Mouse (Mus musculus) lung, adult 2 months (tissue): Measurements from ENCODE around the gene Umad1.

Experiments
- CTCF ChIP-seq: fragments of 200-500 bp; IDR thresholded peaks from 2 replicates; pipeline ENCODE4 v1.5.1; 2011; ENCODE audit warnings: mild to moderate bottlenecking, low read length, control low read depth; ENCODE audit not compliant: insufficient read depth
- POLR2A ChIP-seq: fragments of 200-500 bp; IDR thresholded peaks from 2 replicates; pipeline ENCODE4 v1.6.1; 2011; ENCODE audit warnings: low read depth, mild to moderate bottlenecking, control low read depth, low read length, borderline replicate concordance; ENCODE audit errors: extremely low read depth

DNA sequence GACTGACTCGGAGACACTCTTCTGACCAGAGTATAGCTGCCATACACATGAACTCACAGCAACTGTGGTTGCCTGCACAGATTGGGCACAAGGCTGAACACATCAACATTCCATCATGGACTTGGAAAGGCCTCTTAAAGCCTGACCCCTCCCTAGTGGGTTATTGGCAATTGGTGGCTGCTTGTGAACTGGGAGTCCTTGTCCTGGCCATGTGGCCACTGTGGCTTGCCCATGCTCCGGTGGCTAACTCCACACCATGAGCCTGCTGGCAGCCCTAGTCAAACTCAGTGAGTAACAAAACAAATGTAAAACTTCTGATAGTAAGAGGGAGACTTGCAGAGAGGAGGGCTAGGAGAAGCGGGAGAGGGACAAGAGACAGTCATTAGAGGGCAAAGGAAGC, 213.0 kb downstream of the Umad1 start:
- no peak for TF ChIP-seq POLR2A
- TF ChIP-seq CTCF = no peak
